Comparison of ENCODE assay signal across 1 mouse cellular context in the genomic region with DNA sequence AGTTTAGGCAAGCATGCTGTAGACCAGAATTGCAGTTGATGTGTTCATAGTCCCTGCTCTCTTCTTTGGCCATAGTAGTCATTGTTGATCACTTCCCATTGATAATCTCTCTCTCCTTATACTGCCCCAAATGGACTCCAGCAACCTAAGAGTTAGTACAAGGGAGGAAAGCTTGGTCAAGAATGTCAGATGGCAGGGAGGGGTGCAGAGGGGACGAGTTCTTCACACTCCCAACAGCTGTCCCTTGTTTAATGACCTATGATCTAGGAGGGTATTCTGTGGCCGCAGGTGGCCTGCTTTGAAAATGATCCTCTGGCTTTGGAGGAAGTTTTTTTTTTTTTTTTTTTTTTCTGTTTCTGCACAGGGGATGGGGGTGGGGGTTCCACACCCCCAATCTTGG.
TF ChIP-seq lines count a peak whose summit lies in the region.

No protein-coding gene starts in this region.

TF ChIP-seq in CH12.LX, 34 proteins besides CTCF, POLR2A, EP300 and RAD21 (continued from another document):
- TF ChIP-seq SIN3A (IDR thresholded peaks at IDR 0.05; ENCODE audit: low read length) (no peak), MYC (IDR thresholded peaks at IDR 0.05; ENCODE audit: low read depth, low read length) (no peak), ETS1 (conservative IDR thresholded peaks at IDR 0.05; ENCODE audit: low read depth, low read length) (no peak), TBP (conservative IDR thresholded peaks at IDR 0.05; ENCODE audit: low read depth, low read length) (no peak), KAT2A (IDR thresholded peaks at IDR 0.05; ENCODE audit: insufficient replicate concordance, low read length) (no peak)
